Mouse (Mus musculus): ENCODE data around the gene 0610009B22Rik.
A peak's percentile ranks its signal among the peaks of the same experiment; 100 is the strongest.
"Not testable (repeated sequence)": the region's sequence is repeated elsewhere in the genome, so short reads cannot be mapped to it uniquely, and the experiment has no call there.

The 0610009B22Rik gene

GRCm38 (mm10) chr11:51688330-51689328 lies at the start of gene 0610009B22Rik:
Gene 0610009B22Rik, minus strand, starts transcription at chr11:51688874.
- peak; percentile 100 for DNase-seq

GRCm38 (mm10) chr11:51734218-51734617 lies 45.5 kb upstream of the 0610009B22Rik start:
- DNase-seq: not testable (repeated sequence)

- DNase-seq: no peak
These were observed 44.2 kb upstream of the 0610009B22Rik start for GRCm38 (mm10) chr11:51732883-51733282.

- DNase-seq: no peak
These were observed 32.4 kb upstream of the 0610009B22Rik start for GRCm38 (mm10) chr11:51721066-51721465.

GRCm38 (mm10) chr11:51707080-51707479 lies 18.4 kb upstream of the 0610009B22Rik start:
- DNase-seq: no peak

GRCm38 (mm10) chr11:51706451-51706850 lies 17.8 kb upstream of the 0610009B22Rik start:
- DNase-seq: no peak

GRCm38 (mm10) chr11:51703379-51703998 lies 14.8 kb upstream of the 0610009B22Rik start:
- DNase-seq: peak; percentile 21 to 50

- no peak for DNase-seq
These were observed 14.2 kb upstream of the 0610009B22Rik start for GRCm38 (mm10) chr11:51702831-51703230.

GRCm38 (mm10) chr11:51694984-51695383 lies 6.3 kb upstream of the 0610009B22Rik start:
- no peak for DNase-seq

- not testable (repeated sequence) for DNase-seq
These were observed 1.9 kb upstream of the 0610009B22Rik start for GRCm38 (mm10) chr11:51690597-51690996.

GRCm38 (mm10) chr11:51689343-51689742 lies 669 bp upstream of the 0610009B22Rik start:
- DNase-seq: peak in 1 of 2 experiments; percentile 21

GRCm38 (mm10) chr11:51681976-51682374 lies 6.7 kb downstream of the 0610009B22Rik start:
- no peak for DNase-seq

GRCm38 (mm10) chr11:51681324-51681975 lies 7.2 kb downstream of the 0610009B22Rik start:
- DNase-seq: peak; percentile 94 to 96

GRCm38 (mm10) chr11:51679466-51679865 lies 9.2 kb downstream of the 0610009B22Rik start:
- DNase-seq: no peak

GRCm38 (mm10) chr11:51677737-51678418 lies 10.8 kb downstream of the 0610009B22Rik start:
- DNase-seq: no peak

- DNase-seq: no peak
These were observed 13.3 kb downstream of the 0610009B22Rik start for GRCm38 (mm10) chr11:51675386-51675785.

- peak; percentile 34 to 67 for DNase-seq
These were observed 15.4 kb downstream of the 0610009B22Rik start for GRCm38 (mm10) chr11:51673291-51673690.

GRCm38 (mm10) chr11:51671376-51671775 lies 17.3 kb downstream of the 0610009B22Rik start:
- no peak for DNase-seq

GRCm38 (mm10) chr11:51670846-51671245 lies 17.8 kb downstream of the 0610009B22Rik start:
- DNase-seq: no peak

- DNase-seq: not testable (repeated sequence)
These were observed 23.9 kb downstream of the 0610009B22Rik start for GRCm38 (mm10) chr11:51664747-51665146.

- DNase-seq: no peak
These were observed 26.0 kb downstream of the 0610009B22Rik start for GRCm38 (mm10) chr11:51662632-51663031.

- no peak for DNase-seq
These were observed 26.8 kb downstream of the 0610009B22Rik start for GRCm38 (mm10) chr11:51661867-51662365.
